Mouse (Mus musculus): ENCODE results near the gene Gm10024. TPM values are rescaled to one million over a fixed set of nuclear protein-coding genes. Genes with fewer than 3 reads are reported as not detected.
"Not testable (repeated sequence)": the region's sequence is repeated elsewhere in the genome, so short reads cannot be mapped to it uniquely, and the experiment has no call there.

Gene Gm10024
- not detected in 2 replicates for total RNA-seq (2021)
- long read RNA-seq, experiment 1 = 0 reads
- long read RNA-seq, experiment 2 = 0 reads

- DNase-seq = not testable (repeated sequence)
Observed at GRCm38 (mm10) chr10:77711157-77711556, at the start of gene Gm10024. TSS of gene Gm10024 (plus strand) at chr10:77711457.

GRCm38 (mm10) chr10:77663949-77664665 is 47.1 kb upstream of the Gm10024 start:
- DNase-seq = no peak

GRCm38 (mm10) chr10:77666342-77666741 is 44.9 kb upstream of the Gm10024 start:
- peak; percentile 34 for DNase-seq

- DNase-seq = no peak
Observed at GRCm38 (mm10) chr10:77667402-77667801, 43.9 kb upstream of the Gm10024 start.

GRCm38 (mm10) chr10:77670710-77671109 is 40.5 kb upstream of the Gm10024 start:
- no peak for DNase-seq

- DNase-seq = no peak
Observed at GRCm38 (mm10) chr10:77671519-77671918, 39.7 kb upstream of the Gm10024 start.

GRCm38 (mm10) chr10:77673765-77674164 is 37.5 kb upstream of the Gm10024 start:
- DNase-seq = no peak

GRCm38 (mm10) chr10:77677562-77677961 is 33.7 kb upstream of the Gm10024 start:
- DNase-seq = no peak

GRCm38 (mm10) chr10:77682994-77683393 is 28.3 kb upstream of the Gm10024 start:
- no peak for DNase-seq

GRCm38 (mm10) chr10:77684181-77684580 is 27.1 kb upstream of the Gm10024 start:
- DNase-seq = no peak

- DNase-seq = no peak
Observed at GRCm38 (mm10) chr10:77685895-77686664, 25.2 kb upstream of the Gm10024 start, which contains the start of gene Tspear. TSS of gene Tspear (plus strand) at chr10:77686569.

GRCm38 (mm10) chr10:77687021-77687420 is 24.2 kb upstream of the Gm10024 start:
- DNase-seq = no peak

- DNase-seq = not testable (repeated sequence)
Observed at GRCm38 (mm10) chr10:77690356-77690807, 20.9 kb upstream of the Gm10024 start, which contains the start of gene Gm19402. TSS of gene Gm19402 (minus strand) at chr10:77690757.

- DNase-seq = no peak
Observed at GRCm38 (mm10) chr10:77697133-77697532, 14.1 kb upstream of the Gm10024 start, which contains the start of gene Gm9508. TSS of gene Gm9508 (minus strand) at chr10:77697233.

GRCm38 (mm10) chr10:77706326-77706725 is 4.9 kb upstream of the Gm10024 start, which contains the start of gene Gm10272:
TSS of gene Gm10272 (plus strand) at chr10:77706626.
- DNase-seq = no peak

- DNase-seq = no peak
Observed at GRCm38 (mm10) chr10:77709831-77710230, 1.4 kb upstream of the Gm10024 start.

GRCm38 (mm10) chr10:77713734-77714133 is 2.5 kb downstream of the Gm10024 start:
- DNase-seq = no peak

GRCm38 (mm10) chr10:77715507-77715906 is 4.2 kb downstream of the Gm10024 start, which contains the start of gene Gm10142:
TSS of gene Gm10142 (plus strand) at chr10:77715807.
- no peak for DNase-seq

GRCm38 (mm10) chr10:77720299-77720698 is 9.0 kb downstream of the Gm10024 start, which contains the start of gene Krtap12-1:
TSS of gene Krtap12-1 (plus strand) at chr10:77720599.
- not testable (repeated sequence) for DNase-seq

GRCm38 (mm10) chr10:77724855-77725254 is 13.6 kb downstream of the Gm10024 start:
- peak; percentile 14 for DNase-seq

- no peak for DNase-seq
Observed at GRCm38 (mm10) chr10:77726186-77726585, 14.9 kb downstream of the Gm10024 start, which contains the start of gene Gm10100. TSS of gene Gm10100 (plus strand) at chr10:77726486.

- DNase-seq = no peak
Observed at GRCm38 (mm10) chr10:77728280-77728679, 17.0 kb downstream of the Gm10024 start.

GRCm38 (mm10) chr10:77729241-77729640 is 18.0 kb downstream of the Gm10024 start:
- DNase-seq = peak; percentile 37
